Mouse (Mus musculus) neural tube, embryonic 12.5 days (tissue): ENCODE results near the gene Fam210b. TPM values are rescaled to one million over a fixed set of nuclear protein-coding genes. Genes with fewer than 3 reads are reported as not detected.

Source experiments
- ATAC-seq: fragments of 200-750 bp; cut with Nextera tagmentation; 2 replicates; pipeline ENCODE4 v1.8.0; 2017; ENCODE audit warnings: low read depth, mild to moderate bottlenecking, moderate TSS enrichment, moderate library complexity; ENCODE audit not compliant: low FRiP score
- H3K27ac ChIP-seq: fragments of 300-500 bp; sonication (generic); 2 replicates; pipeline ENCODE4 v1.5.1; 2016
- H3K27me3 ChIP-seq: fragments of 300-500 bp; sonication (generic); replicated peaks from 2 replicates; pipeline ENCODE4 v1.6.1; 2016; ENCODE audit warnings: mild to moderate bottlenecking
- H3K36me3 ChIP-seq: fragments of 300-500 bp; sonication (generic); 2 replicates; pipeline ENCODE4 v1.6.1; 2016; ENCODE audit warnings: mild to moderate bottlenecking
- H3K4me1 ChIP-seq: fragments of 300-500 bp; sonication (generic); 2 replicates; pipeline ENCODE4 v1.6.1; 2016
- H3K4me2 ChIP-seq: fragments of 300-500 bp; sonication (generic); replicated peaks from 2 replicates; pipeline ENCODE4 v1.6.1; 2016; ENCODE audit warnings: mild to moderate bottlenecking
- H3K4me3 ChIP-seq: fragments of 300-500 bp; sonication (generic); 2 replicates; pipeline ENCODE4 v1.5.1; 2016
- H3K9ac ChIP-seq: fragments of 300-500 bp; sonication (generic); 2 replicates; pipeline ENCODE4 v1.6.1; 2016; ENCODE audit warnings: mild to moderate bottlenecking
- H3K9me3 ChIP-seq: fragments of 300-500 bp; sonication (generic); 2 replicates; pipeline ENCODE4 v1.6.1; 2016; ENCODE audit warnings: mild to moderate bottlenecking
- WGBS: fragments of 180-500 bp; shearing (Covaris S2); methylation state at CpG from one replicate; pipeline ENCODE4 v1.1.7; 2016; 5-methylcytosine and 5-hydroxymethylcytosine counted together
- polyA plus RNA-seq: library from polyadenylated mRNA; unstranded; fragments of >200 nt; fragmentation: Nextera tagmentation; extraction: Ambion mirVana; gene quantifications from 2 replicates; pipeline ENCODE4 v1.2.1, GENCODE M21; 2016

Gene Fam210b
- polyA plus RNA-seq, 1 experiment from 2014 or later, result 35.6 TPM

GRCm38 (mm10) chr2:172390341-172390740, 45.0 kb downstream of the Fam210b start:
- Histone ChIP-seq H3K9ac (no peak overlapping the region), H3K4me3 (no peak overlapping the region), H3K36me3 (no peaks in the 10 kb centered on the region), H3K27me3 (no peaks in the 10 kb centered on the region), H3K4me2 (no peak overlapping the region), H3K4me1 (no peaks in the 10 kb centered on the region), H3K27ac (no peak overlapping the region), H3K9me3 (no peaks in the 10 kb centered on the region)
- ATAC-seq, result no peak
- 41% methylated on average over 6 of the region's 6 CpGs for WGBS

- Histone ChIP-seq H3K4me1 (peaks cover 6% of the 10 kb centered on the region; the same call in 1 of the 2 replicates), H3K9ac (no peak overlapping the region), H3K27me3 (no peaks in the 10 kb centered on the region), H3K4me2 (no peak overlapping the region), H3K9me3 (no peaks in the 10 kb centered on the region), H3K27ac (no peak overlapping the region), H3K4me3 (no peak overlapping the region), H3K36me3 (no peaks in the 10 kb centered on the region)
- ATAC-seq, result no peak
- WGBS, result 71% methylated on average over 10 of the region's 10 CpGs
Measured at GRCm38 (mm10) chr2:172392041-172392521, 46.7 kb downstream of the Fam210b start.

- H3K27ac ChIP-seq, result no peak within 1 kb of the TSS
- ATAC-seq, result no peak
Measured at GRCm38 (mm10) chr2:172393391-172394051, 48.2 kb downstream of the Fam210b start, which contains the start of gene Cass4. Gene Cass4 (plus strand): TSS chr2:172393794.

GRCm38 (mm10) chr2:172394052-172394392, 48.7 kb downstream of the Fam210b start:
- no peak overlapping the region for H3K4me2 ChIP-seq
- H3K4me1 ChIP-seq, result peaks cover 6% of the 10 kb centered on the region; the same call in 1 of the 2 replicates
- 72% methylated on average over 2 of the region's 2 CpGs for WGBS
- H3K9ac ChIP-seq, result no peak overlapping the region
- H3K4me3 ChIP-seq, result no peak overlapping the region
- no peaks in the 10 kb centered on the region for H3K9me3 ChIP-seq
- no peaks in the 10 kb centered on the region for H3K27me3 ChIP-seq
- ATAC-seq, result no peak
- H3K27ac ChIP-seq, result no peak overlapping the region
- no peaks in the 10 kb centered on the region for H3K36me3 ChIP-seq

More at GRCm38 (mm10) chr2:172393391-172394051, 48.2 kb downstream of the Fam210b start, which contains the start of gene Cass4:
- no peaks in the 10 kb centered on the region for H3K27me3 ChIP-seq
- H3K36me3 ChIP-seq, result no peaks in the 10 kb centered on the region
- H3K9ac ChIP-seq, result no peak within 1 kb of the TSS
- no peak within 1 kb of the TSS for H3K4me2 ChIP-seq
- H3K4me3 ChIP-seq, result no peak within 1 kb of the TSS
- H3K4me1 ChIP-seq, result peaks cover 6% of the 10 kb centered on the region; the same call in 1 of the 2 replicates
- WGBS, result 41% methylated on average over 13 of the region's 13 CpGs
- no peaks in the 10 kb centered on the region for H3K9me3 ChIP-seq

- Histone ChIP-seq H3K4me1 (peaks cover 6% of the 10 kb centered on the region; the same call in 1 of the 2 replicates), H3K27ac (no peak overlapping the region), H3K4me3 (no peak overlapping the region), H3K9ac (no peak overlapping the region), H3K27me3 (no peaks in the 10 kb centered on the region), H3K36me3 (no peaks in the 10 kb centered on the region), H3K4me2 (no peak overlapping the region), H3K9me3 (no peaks in the 10 kb centered on the region)
- WGBS, result 64% methylated on average over 4 of the region's 4 CpGs
- ATAC-seq, result no peak
Measured at GRCm38 (mm10) chr2:172394671-172395070, 49.3 kb downstream of the Fam210b start.

- 40% methylated on average over 9 of the region's 9 CpGs for WGBS
- H3K27me3 ChIP-seq, result no peaks in the 10 kb centered on the region
- no peak for ATAC-seq
- peaks cover 6% of the 10 kb centered on the region; the same call in 1 of the 2 replicates for H3K4me1 ChIP-seq
- no peak overlapping the region for H3K9ac ChIP-seq
- no peaks in the 10 kb centered on the region for H3K9me3 ChIP-seq
- 0 out of 2 replicates have a peak overlapping the region, but pooled peaks have one; percentile 9 for H3K4me2 ChIP-seq
- no peaks in the 10 kb centered on the region for H3K36me3 ChIP-seq
- no peak overlapping the region for H3K27ac ChIP-seq
- no peak overlapping the region for H3K4me3 ChIP-seq
Measured at GRCm38 (mm10) chr2:172395961-172396360, 50.6 kb downstream of the Fam210b start.

- ATAC-seq, result 0 out of 2 replicates have a peak, but pooled peaks have one; percentile 17
Measured at GRCm38 (mm10) chr2:172399901-172400300, 54.5 kb downstream of the Fam210b start.

GRCm38 (mm10) chr2:172401116-172401825, 55.9 kb downstream of the Fam210b start:
- Histone ChIP-seq H3K4me3 (no peak overlapping the region), H3K4me2 (no peak overlapping the region), H3K27me3 (no peaks in the 10 kb centered on the region), H3K27ac (no peak overlapping the region), H3K9me3 (no peaks in the 10 kb centered on the region), H3K9ac (no peak overlapping the region), H3K36me3 (no peaks in the 10 kb centered on the region), H3K4me1 (no peaks in the 10 kb centered on the region)
- no peak for ATAC-seq
- WGBS, result 72% methylated on average over 13 of the region's 13 CpGs

More at GRCm38 (mm10) chr2:172399901-172400300, 54.5 kb downstream of the Fam210b start:
- H3K9me3 ChIP-seq, result no peaks in the 10 kb centered on the region
- no peak overlapping the region for H3K4me3 ChIP-seq
- WGBS, result 35% methylated on average over 9 of the region's 9 CpGs
- H3K36me3 ChIP-seq, result no peaks in the 10 kb centered on the region
- no peak overlapping the region for H3K4me2 ChIP-seq
- H3K4me1 ChIP-seq, result peaks cover 6% of the 10 kb centered on the region; the same call in 1 of the 2 replicates
- no peak overlapping the region for H3K27ac ChIP-seq
- no peak overlapping the region for H3K9ac ChIP-seq
- H3K27me3 ChIP-seq, result no peaks in the 10 kb centered on the region

- Histone ChIP-seq H3K4me2 (no peak overlapping the region), H3K36me3 (no peaks in the 10 kb centered on the region), H3K9me3 (no peaks in the 10 kb centered on the region), H3K27me3 (no peaks in the 10 kb centered on the region), H3K9ac (no peak overlapping the region), H3K4me1 (no peaks in the 10 kb centered on the region), H3K4me3 (no peak overlapping the region), H3K27ac (no peak overlapping the region)
- no peak for ATAC-seq
- 60% methylated on average over 7 of the region's 7 CpGs for WGBS
Measured at GRCm38 (mm10) chr2:172404239-172404638, 58.9 kb downstream of the Fam210b start.

GRCm38 (mm10) chr2:172405011-172405410, 59.6 kb downstream of the Fam210b start:
- WGBS, result 78% methylated on average over 3 of the region's 3 CpGs
- no peak for ATAC-seq
- H3K27ac ChIP-seq, result no peak overlapping the region
- H3K4me3 ChIP-seq, result no peak overlapping the region
- no peak overlapping the region for H3K4me2 ChIP-seq
- H3K9me3 ChIP-seq, result no peaks in the 10 kb centered on the region
- H3K9ac ChIP-seq, result no peak overlapping the region
- no peaks in the 10 kb centered on the region for H3K4me1 ChIP-seq
- H3K36me3 ChIP-seq, result no peaks in the 10 kb centered on the region
- no peaks in the 10 kb centered on the region for H3K27me3 ChIP-seq
